Comparison of ENCODE assay signal across 8 mouse cellular contexts in genomic region chr11:97805662-97806612, GRCm38 (mm10). TPM values are rescaled to one million over a fixed set of nuclear protein-coding genes. Genes with fewer than 3 reads are reported as not detected.
A peak's percentile ranks its signal among the peaks of the same experiment; 100 is the strongest.
DNase-seq lines count a peak whose midpoint lies in the region; ATAC-seq lines count a peak whose summit lies in the region.

No protein-coding gene starts in this region.

- 32% methylated on average over 15 of the region's 15 CpGs for WGBS in limb, embryonic 15.5 days
- 23% methylated on average over 15 of the region's 15 CpGs for WGBS in stomach, embryonic 16.5 days

- intact Hi-C loops in heart, postnatal 14 days (cut with DNase I): no loop called here

- H3K4me1 ChIP-seq in limb, embryonic 15.5 days: peaks cover 86% of the 10 kb centered on the region
- peaks cover 82% of the 10 kb centered on the region for H3K4me1 ChIP-seq in stomach, embryonic 16.5 days (ENCODE audit: control insufficient read depth, insufficient read depth, low read length)

- DNase-seq in cerebellum, adult 11-12 months: peak; percentile 57
- no peak for DNase-seq in cerebellum, postnatal 4 days (ENCODE audit: low spot score in 2 of 2)
- DNase-seq in ZHBTc4 (ENCODE audit: low read depth, low spot score): peak; percentile 64
- peak; percentile 39 to 54 for DNase-seq in heart, postnatal 14 days
- no peak for DNase-seq in testis, postnatal 14 days (ENCODE audit: low spot score)
- DNase-seq in lung, postnatal 10 days: no peak

- no peaks in the 10 kb centered on the region for H3K9me3 ChIP-seq in limb, embryonic 15.5 days
- no peaks in the 10 kb centered on the region for H3K9me3 ChIP-seq in stomach, embryonic 16.5 days (replicated peaks; ENCODE audit: control insufficient read depth, low read length)

- ATAC-seq in limb, embryonic 15.5 days (ENCODE audit: insufficient number of reproducible peaks, low FRiP score, low TSS enrichment, low read depth): no peak
- ATAC-seq in stomach, embryonic 16.5 days (ENCODE audit: insufficient read depth, low FRiP score): 0 out of 2 replicates have a peak, but pooled peaks have one; percentile 3

- no peaks in the 10 kb centered on the region for H3K27me3 ChIP-seq in limb, embryonic 15.5 days
- H3K27me3 ChIP-seq in stomach, embryonic 16.5 days (ENCODE audit: control insufficient read depth, insufficient read depth, low read length): no peaks in the 10 kb centered on the region

- H3K9ac ChIP-seq in limb, embryonic 15.5 days: no peak overlapping the region
- peak overlapping the region; percentile 51 for H3K9ac ChIP-seq in stomach, embryonic 16.5 days (ENCODE audit: low read length)

- H3K36me3 ChIP-seq in limb, embryonic 15.5 days: peaks cover 35% of the 10 kb centered on the region
- no peaks in the 10 kb centered on the region for H3K36me3 ChIP-seq in stomach, embryonic 16.5 days (ENCODE audit: control insufficient read depth, insufficient read depth, low read length)

- H3K27ac ChIP-seq in limb, embryonic 15.5 days: peak overlapping the region; percentile 78
- peak overlapping the region; percentile 84 for H3K27ac ChIP-seq in stomach, embryonic 16.5 days (ENCODE audit: low read length)

- H3K4me3 ChIP-seq in limb, embryonic 15.5 days: peak overlapping the region; percentile 21
- H3K4me3 ChIP-seq in stomach, embryonic 16.5 days (replicated peaks; ENCODE audit: low read length): peak overlapping the region; percentile 6; the same call in 1 of the 2 replicates

- H3K4me2 ChIP-seq in limb, embryonic 15.5 days: peak overlapping the region; percentile 48
- H3K4me2 ChIP-seq in stomach, embryonic 16.5 days (ENCODE audit: low read depth, low read length): peak overlapping the region; percentile 44

RNA-seq across cellular contexts. Expression of gene Lasp1, which starts 7.1 kb away (rescaled TPM):
- 10 to 100 TPM; 47.8 to 49.6 TPM for total RNA-seq in heart, postnatal 14 days (2021)
- 128 and 131 TPM in 2 replicates for polyA plus RNA-seq in limb, embryonic 15.5 days (2015; fragmentation: Nextera tagmentation; extraction: Ambion mirVana)
- polyA plus RNA-seq in stomach, embryonic 16.5 days (2015; fragmentation: Nextera tagmentation; extraction: Ambion mirVana): 130 and 143 TPM in 2 replicates

RNA-seq across cellular contexts. Expression of gene Rpl23, which starts 23.7 kb away (rescaled TPM):
- 100 to 1,000 TPM; 503 to 533 TPM for total RNA-seq in heart, postnatal 14 days (2021)
- polyA plus RNA-seq in limb, embryonic 15.5 days (2015; fragmentation: Nextera tagmentation; extraction: Ambion mirVana): 447 and 586 TPM in 2 replicates
- 439 and 586 TPM in 2 replicates for polyA plus RNA-seq in stomach, embryonic 16.5 days (2015; fragmentation: Nextera tagmentation; extraction: Ambion mirVana)

RNA-seq across cellular contexts. Expression of gene 1700001P01Rik, which starts 30.2 kb away (rescaled TPM):
- total RNA-seq in heart, postnatal 14 days (2021): under 1 TPM in 1 of 2 experiments, not detected in 1; 0.65 TPM
- 0.35 TPM in 1 of 2 replicates, not detected in the other for polyA plus RNA-seq in limb, embryonic 15.5 days (2015; fragmentation: Nextera tagmentation; extraction: Ambion mirVana)
- polyA plus RNA-seq in stomach, embryonic 16.5 days (2015; fragmentation: Nextera tagmentation; extraction: Ambion mirVana): not detected in 2 replicates

RNA-seq across cellular contexts. Expression of gene B230217C12Rik, which starts 34.6 kb away (rescaled TPM):
- 1 to 10 TPM in 1 of 2 experiments, under 1 TPM in 1; 0.95 to 1.1 TPM for total RNA-seq in heart, postnatal 14 days (2021)
- polyA plus RNA-seq in limb, embryonic 15.5 days (2015; fragmentation: Nextera tagmentation; extraction: Ambion mirVana): 4.5 and 5.3 TPM in 2 replicates
- polyA plus RNA-seq in stomach, embryonic 16.5 days (2015; fragmentation: Nextera tagmentation; extraction: Ambion mirVana): 3.7 and 3.8 TPM in 2 replicates

RNA-seq across cellular contexts. Expression of gene Cwc25, which starts 39.6 kb away (rescaled TPM):
- total RNA-seq in heart, postnatal 14 days (2021): 10 to 100 TPM in 1 of 2 experiments, 1 to 10 TPM in 1; 8.9 to 10.6 TPM
- 17.3 and 19.1 TPM in 2 replicates for polyA plus RNA-seq in limb, embryonic 15.5 days (2015; fragmentation: Nextera tagmentation; extraction: Ambion mirVana)
- 15.0 and 16.3 TPM in 2 replicates for polyA plus RNA-seq in stomach, embryonic 16.5 days (2015; fragmentation: Nextera tagmentation; extraction: Ambion mirVana)

Comparison
In these comparisons a context has a peak if more than half of its experiments do, and no peak if none do; other contexts are left out.
1. DNase-seq: peak in cerebellum, adult 11-12 months (single experiment), ZHBTc4 (single experiment) and heart, postnatal 14 days (2 of 2); none in cerebellum, postnatal 4 days (0 of 2), testis, postnatal 14 days (single experiment) and lung, postnatal 10 days (single experiment).